Mouse (Mus musculus): ENCODE data around the gene Tfap2b.

GRCm38 (mm10) chr1:19269596-19269995 lies 60.9 kb downstream of the Tfap2b start:
- no peak for TF ChIP-seq CTCF (IDR thresholded peaks at IDR 0.05; ENCODE audit: extremely low read depth, insufficient read depth, insufficient read length, insufficient replicate concordance)
- TF ChIP-seq POLR2A (IDR thresholded peaks at IDR 0.05; ENCODE audit: low read depth, low read length): no peak
